Mouse (Mus musculus) large intestine, adult 2 months (tissue): ENCODE measurements at regions not wholly inside any gene's neighbourhood (a gene's known extent, or its start where the extent isn't known, plus 50 kb on each side); places are given as distances from the start of the nearest gene placed in this dataset.
"Not testable (repeated sequence)": the region's sequence is repeated elsewhere in the genome, so short reads cannot be mapped to it uniquely, and the experiment has no call there.

Source experiments
- DNase-seq: peaks from one replicate; pipeline ENCODE4 v3.0.0-alpha.2; 2012; ENCODE audit warnings: low read depth, low spot score
- WGBS: fragments of 180-500 bp; shearing (Covaris S2); methylation state at CpG from one replicate; pipeline ENCODE4 v1.1.7; 2018; 5-methylcytosine and 5-hydroxymethylcytosine counted together

DNA sequence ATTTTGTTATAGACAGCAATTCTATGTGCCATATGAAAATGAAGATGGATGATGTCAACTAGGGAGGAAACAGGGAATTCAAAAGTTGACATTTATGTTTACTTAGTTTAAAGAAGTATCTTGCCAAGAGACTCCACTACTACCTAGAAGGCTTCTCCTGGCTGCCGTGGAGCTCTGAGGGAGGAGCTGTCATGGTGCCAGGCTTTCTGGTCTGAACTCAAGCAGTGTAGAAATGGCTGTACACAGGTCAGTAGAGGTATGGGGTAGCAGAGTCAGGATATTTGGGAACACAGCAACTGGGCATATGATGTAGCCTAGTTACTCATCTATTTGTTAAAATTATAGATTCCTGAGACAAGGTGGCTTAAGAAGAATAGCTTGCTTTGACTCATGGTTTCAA is 341.4 kb upstream of the Zfp703 start:
- DNase-seq = no peak
- WGBS = 28% methylated on average over 1 of the region's 1 CpGs

DNA sequence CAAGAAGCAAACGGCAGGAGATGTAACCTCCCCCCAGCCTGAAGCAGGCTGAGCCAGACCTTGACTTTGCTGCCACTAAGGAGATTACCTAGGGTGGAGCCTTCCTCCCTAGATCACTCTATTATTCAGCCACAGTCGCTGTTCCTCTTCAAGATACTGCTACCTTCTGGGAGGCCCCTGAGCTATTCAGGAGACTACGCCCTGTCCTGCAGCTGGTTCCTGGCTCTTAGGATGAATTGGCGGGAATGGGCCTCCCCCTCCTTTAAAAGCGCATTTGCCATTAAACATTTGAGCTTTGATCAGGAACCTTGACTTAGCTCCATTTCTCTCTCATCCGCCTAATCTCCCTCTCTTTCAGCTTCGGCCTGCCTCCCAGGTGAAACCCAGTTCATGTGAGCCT is 331.8 kb upstream of the Zfp703 start:
- WGBS = 60% methylated on average over 7 of the region's 7 CpGs
- not testable (repeated sequence) for DNase-seq

DNA sequence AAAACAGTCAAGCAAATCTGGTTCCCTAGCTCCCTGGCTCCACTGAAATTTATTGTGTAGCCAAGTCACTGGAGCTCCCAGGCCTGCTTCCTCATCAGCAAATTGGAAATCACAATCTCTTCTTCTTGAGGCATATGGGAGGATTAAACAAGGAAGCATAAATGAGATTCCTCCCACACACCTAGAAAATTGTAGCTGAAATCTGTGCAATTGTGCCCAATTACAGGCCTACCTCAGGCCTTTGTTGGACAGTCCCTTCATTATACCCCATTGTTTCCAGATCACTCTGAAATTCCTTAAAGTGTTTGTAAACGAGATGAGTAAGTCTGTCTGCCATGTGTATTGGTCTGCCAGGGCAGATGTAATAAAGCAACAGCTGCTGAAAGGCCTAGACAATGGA is 326.8 kb upstream of the Zfp703 start:
- no peak for DNase-seq
- 36% methylated on average over 1 of the region's 1 CpGs for WGBS

- peak; percentile 51 for DNase-seq
- whole genome bisulfite sequencing = 6% methylated on average over 8 of the region's 8 CpGs
Observed at GRCm38 (mm10) chr8:26655897-26656296, 321.2 kb upstream of the Zfp703 start.

DNA sequence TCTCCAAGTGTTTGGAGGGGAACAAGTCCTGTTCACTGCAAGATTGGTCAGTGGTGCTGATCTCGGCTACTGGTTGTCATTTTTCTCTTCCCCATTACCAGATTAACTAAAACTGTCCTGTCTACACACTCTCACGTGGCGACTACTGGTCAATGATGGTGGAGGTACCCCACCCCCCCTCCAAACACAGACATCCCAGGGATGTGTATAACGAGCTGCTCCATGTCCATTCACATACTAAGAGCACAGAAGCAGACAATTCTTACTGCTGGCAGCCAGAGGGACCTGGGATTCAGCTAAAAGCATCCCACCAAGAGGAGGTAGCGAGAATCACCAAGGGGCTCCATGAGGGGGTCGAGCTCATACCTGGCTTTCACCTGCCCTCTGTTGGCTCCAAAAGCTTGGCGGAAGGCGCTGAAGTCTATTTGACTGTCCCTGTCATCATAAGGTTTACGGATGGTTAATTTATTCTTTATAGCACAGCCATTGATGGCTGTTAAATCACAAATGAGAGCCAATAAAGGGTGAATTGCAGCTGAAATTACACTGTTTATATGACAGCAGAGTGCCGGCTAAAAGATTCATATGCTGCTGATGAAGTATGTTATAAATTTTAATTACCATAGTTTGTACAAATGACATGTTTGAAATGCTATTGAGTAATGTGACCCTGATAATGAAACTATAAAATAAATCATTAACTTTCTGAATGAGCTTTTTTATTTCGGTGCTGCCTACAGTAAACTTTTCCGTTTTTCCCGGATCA is 320.6 kb upstream of the Zfp703 start:
- 17% methylated on average over 13 of the region's 13 CpGs for WGBS
- peak; percentile 14 for DNase-seq

DNA sequence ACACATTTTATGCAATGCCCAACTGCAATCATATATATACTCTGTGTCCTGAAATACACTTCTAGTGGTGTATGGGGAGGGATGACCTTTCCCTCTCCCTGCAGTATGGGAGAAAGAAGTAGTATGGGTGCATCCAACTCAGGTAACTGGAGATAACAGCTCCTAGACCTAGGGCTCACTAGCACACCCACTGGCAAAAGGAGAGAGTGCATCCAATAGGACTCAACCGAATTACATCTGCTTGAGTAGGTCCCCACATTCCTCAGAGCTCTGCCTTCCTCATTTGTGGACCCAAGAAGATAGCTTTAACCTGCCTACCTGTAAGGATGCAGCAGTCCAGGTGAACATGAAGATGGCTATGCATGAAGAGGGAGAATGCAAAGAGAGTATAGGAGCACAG is 317.7 kb upstream of the Zfp703 start:
- DNase-seq = no peak
- WGBS = 47% methylated on average over 1 of the region's 1 CpGs

GRCm38 (mm10) chr8:26669541-26669940 is 307.6 kb upstream of the Zfp703 start:
- no peak for DNase-seq
- 89% methylated on average over 3 of the region's 3 CpGs for WGBS

DNA sequence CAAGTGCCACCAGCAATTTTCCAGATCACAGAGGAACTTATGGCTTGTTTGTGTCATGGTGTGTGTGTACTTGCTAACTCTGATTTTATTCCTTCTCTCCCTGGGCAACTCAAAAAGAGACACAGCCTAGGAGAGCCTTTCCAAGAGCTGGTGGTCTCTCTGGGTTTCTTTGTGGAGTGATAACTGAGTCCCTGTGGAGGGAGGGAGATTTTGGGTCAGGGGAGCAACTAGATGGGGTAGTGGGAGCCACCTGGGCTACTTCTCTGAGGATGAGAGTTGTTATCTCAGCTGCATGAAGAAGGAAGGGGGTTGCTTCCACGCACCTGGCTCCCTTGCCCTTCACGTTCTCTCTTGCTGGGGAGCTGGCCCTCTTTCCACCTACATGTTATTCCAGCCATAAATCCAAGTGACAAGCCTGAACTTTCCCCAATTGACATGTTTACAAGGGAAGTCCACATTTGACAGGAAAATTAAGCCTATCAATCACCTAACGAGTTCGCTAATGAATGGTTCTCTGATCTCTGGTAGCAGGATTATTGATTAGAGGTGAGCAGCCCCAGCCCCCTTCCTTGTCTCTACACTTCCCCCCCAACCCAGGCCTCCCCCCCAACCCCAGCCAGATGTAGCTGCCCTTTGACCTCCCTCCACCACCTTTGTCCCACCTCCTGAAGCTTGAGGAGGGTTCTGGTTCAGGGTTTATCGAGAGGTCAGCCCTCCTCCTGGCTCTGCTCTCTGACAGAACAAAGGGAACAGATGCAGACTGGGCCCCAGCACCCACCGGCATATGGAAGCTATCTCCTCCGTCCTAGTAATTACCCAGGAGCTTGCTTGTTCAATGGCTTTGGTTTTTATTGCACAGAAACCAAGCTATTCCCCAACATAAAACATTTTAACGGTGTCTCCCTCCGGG is 304.4 kb upstream of the Zfp703 start:
- no peak for DNase-seq
- WGBS = 37% methylated on average over 9 of the region's 9 CpGs

DNA sequence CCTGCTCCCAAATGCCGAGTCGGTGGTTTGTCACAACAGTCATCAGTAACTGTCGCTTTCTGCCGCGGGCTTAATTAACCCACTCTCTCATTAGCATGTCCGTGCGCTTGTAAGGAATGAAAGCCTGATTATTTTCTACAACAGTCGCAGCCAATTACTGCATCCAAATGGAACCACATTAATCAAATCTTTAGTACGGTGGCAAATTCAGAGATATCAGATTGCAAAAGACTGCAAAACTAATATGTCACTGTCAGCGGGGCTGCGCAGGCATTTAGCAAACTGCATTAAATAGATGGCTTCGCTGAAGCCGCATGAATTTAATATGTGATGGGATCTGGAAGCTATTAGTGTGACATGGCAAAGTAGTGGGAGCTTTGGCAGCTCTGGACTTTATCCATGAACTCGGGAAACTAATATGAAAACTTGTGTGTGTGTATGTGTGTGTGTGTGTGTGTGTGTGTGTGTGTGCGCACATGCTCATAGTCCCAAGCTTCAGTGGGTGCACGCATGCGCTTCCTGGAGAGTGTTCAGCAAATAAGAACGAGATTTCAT is 299.5 kb upstream of the Zfp703 start:
- 88% methylated on average over 18 of the region's 18 CpGs for WGBS
- no peak for DNase-seq

GRCm38 (mm10) chr8:26680891-26681381 is 296.2 kb upstream of the Zfp703 start:
- 74% methylated on average over 11 of the region's 11 CpGs for WGBS
- DNase-seq = no peak

DNA sequence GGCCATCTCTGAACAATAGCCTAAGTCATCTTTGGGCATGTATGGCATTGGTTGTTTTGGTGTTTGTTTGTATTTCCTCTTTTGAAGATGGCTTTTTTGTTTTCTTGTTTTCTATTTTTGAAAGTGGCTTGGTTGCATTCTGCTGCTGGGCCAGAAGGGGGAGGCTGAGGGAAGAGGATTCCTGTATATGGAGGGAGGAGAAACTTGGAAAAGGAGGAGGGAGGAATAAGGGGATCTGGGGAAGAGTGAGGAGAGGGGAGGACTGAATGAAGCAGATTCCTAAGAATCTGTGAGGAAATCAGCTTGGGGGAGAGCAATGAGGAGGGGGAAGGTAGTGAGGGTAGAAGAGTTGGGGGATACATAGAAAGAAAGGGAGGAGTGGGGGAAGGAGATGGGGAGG is 290.0 kb upstream of the Zfp703 start:
- DNase-seq = no peak

GRCm38 (mm10) chr8:26688035-26688434 is 289.1 kb upstream of the Zfp703 start:
- WGBS = 54% methylated on average over 4 of the region's 4 CpGs
- DNase-seq = no peak

GRCm38 (mm10) chr8:26688745-26689478 is 288.2 kb upstream of the Zfp703 start:
- 78% methylated on average over 5 of the region's 5 CpGs for WGBS
- DNase-seq = no peak

- no peak for DNase-seq
- 51% methylated on average over 10 of the region's 10 CpGs for WGBS
Observed at GRCm38 (mm10) chr8:26689479-26690177, 287.5 kb upstream of the Zfp703 start.

GRCm38 (mm10) chr8:26690178-26690735 is 286.9 kb upstream of the Zfp703 start:
- 59% methylated on average over 6 of the region's 6 CpGs for WGBS

GRCm38 (mm10) chr8:26697579-26698084 is 279.5 kb upstream of the Zfp703 start:
- DNase-seq = no peak
- WGBS = 94% methylated on average over 1 of the region's 4 CpGs

More at GRCm38 (mm10) chr8:26690178-26690735, 286.9 kb upstream of the Zfp703 start:
- no peak for DNase-seq

GRCm38 (mm10) chr8:26698580-26698979 is 278.5 kb upstream of the Zfp703 start:
- 24% methylated on average over 7 of the region's 7 CpGs for WGBS
- DNase-seq = peak; percentile 10

DNA sequence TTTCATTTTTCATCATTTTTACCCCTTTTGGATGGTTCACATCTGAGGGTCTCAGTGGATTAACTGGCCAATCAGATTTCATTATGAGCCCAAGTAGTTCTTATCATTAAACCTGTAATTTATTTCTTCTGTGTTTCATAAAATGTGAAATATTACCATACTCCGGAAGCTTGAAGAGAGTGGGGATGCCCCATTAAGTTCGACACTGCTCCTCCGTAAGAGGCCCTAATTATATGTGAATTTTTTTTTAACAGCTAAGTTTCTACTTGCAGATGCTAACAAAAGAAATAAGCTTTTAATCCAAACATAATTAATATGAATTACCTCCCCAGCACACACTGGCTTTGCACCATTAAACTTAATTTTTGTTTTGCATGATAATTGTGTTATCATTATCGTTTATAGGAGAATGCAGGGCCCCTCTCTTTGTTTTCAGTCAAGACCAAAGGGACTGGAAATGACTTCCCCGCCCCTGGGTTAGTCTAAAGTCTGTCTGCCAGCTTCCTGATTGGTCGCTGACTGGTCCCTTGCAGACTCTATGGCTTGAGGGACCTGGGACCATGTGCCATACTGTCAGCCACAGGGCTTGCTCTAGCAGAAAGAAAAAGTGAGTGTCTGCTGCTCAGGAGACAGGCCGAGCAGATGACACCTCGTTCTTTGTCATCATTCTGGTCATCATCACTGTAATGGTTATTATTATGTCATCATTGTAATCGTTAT is 270.9 kb upstream of the Zfp703 start:
- 63% methylated on average over 9 of the region's 9 CpGs for WGBS
- no peak for DNase-seq
